Mouse (Mus musculus) kidney, adult 9 months (tissue): ENCODE data around the gene Ascl2.

ENCODE experiments used
- DNase-seq: peaks from one replicate; pipeline ENCODE4 v3.0.0; 2022

Ascl2 gene

GRCm38 (mm10) chr7:142997403-142998150 lies 28.5 kb upstream of the Ascl2 start:
- no peak for DNase-seq

- DNase-seq: no peak
Measured at GRCm38 (mm10) chr7:142996998-142997397, 27.9 kb upstream of the Ascl2 start.

- no peak for DNase-seq
Measured at GRCm38 (mm10) chr7:142995630-142996338, 26.7 kb upstream of the Ascl2 start.

- no peak for DNase-seq
Measured at GRCm38 (mm10) chr7:142995004-142995403, 25.9 kb upstream of the Ascl2 start.

- no peak for DNase-seq
Measured at GRCm38 (mm10) chr7:142987718-142988117, 18.7 kb upstream of the Ascl2 start.

- DNase-seq: no peak
Measured at GRCm38 (mm10) chr7:142985146-142985545, 16.1 kb upstream of the Ascl2 start.

GRCm38 (mm10) chr7:142981908-142982307 lies 12.8 kb upstream of the Ascl2 start:
- DNase-seq: no peak

- no peak for DNase-seq
Measured at GRCm38 (mm10) chr7:142967884-142968808, 918 bp downstream of the Ascl2 start.

GRCm38 (mm10) chr7:142967414-142967883 lies 1.6 kb downstream of the Ascl2 start:
- no peak for DNase-seq

- DNase-seq: no peak
Measured at GRCm38 (mm10) chr7:142959752-142960151, 9.3 kb downstream of the Ascl2 start.

GRCm38 (mm10) chr7:142958817-142959216 lies 10.2 kb downstream of the Ascl2 start:
- no peak for DNase-seq

- no peak for DNase-seq
Measured at GRCm38 (mm10) chr7:142956018-142956417, 13.0 kb downstream of the Ascl2 start.

- no peak for DNase-seq
Measured at GRCm38 (mm10) chr7:142949568-142949967, 19.5 kb downstream of the Ascl2 start.

GRCm38 (mm10) chr7:142937631-142938030 lies 31.4 kb downstream of the Ascl2 start:
- DNase-seq: no peak

- DNase-seq: no peak
Measured at GRCm38 (mm10) chr7:142935708-142936107, 33.4 kb downstream of the Ascl2 start.

GRCm38 (mm10) chr7:142932469-142932868 lies 36.6 kb downstream of the Ascl2 start:
- no peak for DNase-seq

- no peak for DNase-seq
Measured at GRCm38 (mm10) chr7:142931028-142931427, 38.0 kb downstream of the Ascl2 start, which contains the start of gene Th. Th (minus strand) TSS chr7:142931128.

- no peak for DNase-seq
Measured at GRCm38 (mm10) chr7:142929516-142929915, 39.5 kb downstream of the Ascl2 start.

- DNase-seq: no peak
Measured at GRCm38 (mm10) chr7:142927293-142927692, 41.8 kb downstream of the Ascl2 start.

GRCm38 (mm10) chr7:142918641-142919628 lies 50.1 kb downstream of the Ascl2 start:
- DNase-seq: peak; percentile 84

- DNase-seq: no peak
Measured at GRCm38 (mm10) chr7:142917659-142918058, 51.4 kb downstream of the Ascl2 start.
